Mouse (Mus musculus): ENCODE data around the gene Gga1.
A peak's percentile ranks its signal among the peaks of the same experiment; 100 is the strongest.

DNA sequence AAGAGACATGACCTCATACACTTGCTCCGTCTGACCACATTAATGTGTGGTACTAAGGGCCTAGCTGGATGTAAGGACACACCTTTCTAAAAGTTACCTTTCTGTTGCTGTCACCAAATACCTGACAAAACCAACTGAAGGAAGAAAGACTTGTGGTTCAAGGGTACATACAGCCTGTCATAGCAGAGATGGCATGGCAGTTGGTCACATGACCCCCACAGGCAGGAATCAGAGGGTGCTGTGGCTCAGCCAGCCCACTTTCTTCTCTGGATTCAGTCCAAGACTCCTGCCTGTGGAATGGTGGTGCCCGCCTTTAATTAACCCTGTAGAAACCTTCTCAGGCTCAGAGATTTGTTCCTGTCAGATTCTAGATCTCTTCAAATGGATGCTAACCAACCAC is 13.8 kb upstream of the Gga1 start:
- TF ChIP-seq CTCF (IDR thresholded peaks at IDR 0.05; ENCODE audit: control insufficient read depth, insufficient read depth, insufficient read length), result no peak
- TF ChIP-seq MYOD1 (IDR thresholded peaks at IDR 0.05; ENCODE audit: control insufficient read depth, insufficient read length, low read depth), result no peak
- TF ChIP-seq USF1 (IDR thresholded peaks at IDR 0.05; ENCODE audit: low read depth), result peak; percentile 77
- no peak for TF ChIP-seq MAX (IDR thresholded peaks at IDR 0.05)
- no peak for TF ChIP-seq CEBPB (IDR thresholded peaks at IDR 0.05; ENCODE audit: low read depth)
- no peak for TF ChIP-seq FOSL1 (IDR thresholded peaks at IDR 0.05; ENCODE audit: insufficient read depth, low read length, poor library complexity, severe bottlenecking)
- TF ChIP-seq MYOG (IDR thresholded peaks at IDR 0.05; ENCODE audit: control insufficient read depth, extremely low read depth, insufficient read length), result no peak

Data from C2C12 (cell line).